Mouse (Mus musculus): ENCODE results near the gene Gpha2. TPM values are rescaled to one million over a fixed set of nuclear protein-coding genes. Genes with fewer than 3 reads are reported as not detected.
A peak's percentile ranks its signal among the peaks of the same experiment; 100 is the strongest.

Gene Gpha2
- total and polyA plus RNA-seq, 3 experiments, result not detected

- Histone ChIP-seq H3K4me1 (ENCODE audit: control insufficient read depth in 1 of 2, insufficient read depth in 2 of 2) (peaks cover 0 to 16% of the 10 kb centered on the region in 2 experiments; a peak in 2 of 4 replicates), H3K9ac (ENCODE audit: insufficient read depth, low read depth) (peak within 1 kb of the TSS; percentile 90), H3K27ac (ENCODE audit: insufficient read depth, low read depth) (peak within 1 kb of the TSS; percentile 73), H3K4me2 (ENCODE audit: insufficient read depth, low read depth, poor library complexity, severe bottlenecking) (peak within 1 kb of the TSS; percentile 85), H3K27me3 (replicated peaks) (no peaks in the 10 kb centered on the region), H3K9me3 (replicated peaks; ENCODE audit: low read length) (no peaks in the 10 kb centered on the region), H3K36me3 (replicated peaks in 1 of 2; ENCODE audit: control insufficient read depth in 1 of 2, insufficient read depth in 1 of 2, low read length in 1 of 2) (peaks cover 4 to 12% of the 10 kb centered on the region in 2 experiments), H3K4me3 (replicated peaks in 1 of 3; ENCODE audit: low read depth in 2 of 3, low read length in 2 of 3, poor library complexity in 1 of 3) (peak within 1 kb of the TSS; percentile 59 to 83 (median 77)), H3K79me2 (replicated peaks; ENCODE audit: control insufficient read depth, extremely low read depth, insufficient read depth, poor library complexity, severe bottlenecking) (no peaks in the 10 kb centered on the region)
- TF ChIP-seq EP300 (IDR thresholded peaks at IDR 0.05; ENCODE audit: low read length), result no peak
- TF ChIP-seq SMC3 (IDR thresholded peaks at IDR 0.05; ENCODE audit: low read depth, low read length), result no peak
- no peak for TF ChIP-seq MYC (IDR thresholded peaks at IDR 0.05; ENCODE audit: low read depth, low read length)
- TF ChIP-seq USF1 (IDR thresholded peaks at IDR 0.05; ENCODE audit: low read depth, low read length), result no peak
- TF ChIP-seq POLR2A (IDR thresholded peaks at IDR 0.05; ENCODE audit: low read depth, low read length), result 0 out of 2 replicates have a peak, but pooled peaks have one; percentile 30
- TF ChIP-seq ETS1 (conservative IDR thresholded peaks at IDR 0.05; ENCODE audit: low read depth, low read length), result peak; percentile 32; the same call in 1 of the 2 replicates
- no peak for TF ChIP-seq CHD1 (IDR thresholded peaks at IDR 0.05; ENCODE audit: low read depth, low read length)
- TF ChIP-seq MAX (IDR thresholded peaks at IDR 0.05; ENCODE audit: low read length), result no peak
- 0 out of 2 replicates have a peak, but pooled peaks have one; percentile 18 for TF ChIP-seq BHLHE40 (IDR thresholded peaks at IDR 0.05; ENCODE audit: low read depth, low read length)
- no peak for TF ChIP-seq MEF2A (IDR thresholded peaks at IDR 0.05; ENCODE audit: borderline replicate concordance, low read depth, low read length)
- no peak for TF ChIP-seq PAX5 (IDR thresholded peaks at IDR 0.05; ENCODE audit: low read length)
- TF ChIP-seq HCFC1 (IDR thresholded peaks at IDR 0.05; ENCODE audit: low read depth, low read length), result peak; percentile 82
- TF ChIP-seq ELF1 (IDR thresholded peaks at IDR 0.05; ENCODE audit: low read depth, low read length), result peak; percentile 60; the same call in 1 of the 2 replicates
- no peak for TF ChIP-seq JUND (conservative IDR thresholded peaks at IDR 0.05; ENCODE audit: low read depth, low read length)
- peak; percentile 70; the same call in 1 of the 2 replicates for TF ChIP-seq SIN3A (IDR thresholded peaks at IDR 0.05; ENCODE audit: low read length)
- TF ChIP-seq CHD2 (IDR thresholded peaks at IDR 0.05; ENCODE audit: low read length), result peak; percentile 56; the same call in 1 of the 2 replicates
- TF ChIP-seq CTCF (conservative IDR thresholded peaks at IDR 0.05 in 1 of 2, IDR thresholded peaks at IDR 0.05 in 1 of 2; ENCODE audit: low read depth in 2 of 2, low read length in 2 of 2), result peak in 1 of 2 experiments; percentile 62; a peak in 2 of 4 replicates
- TF ChIP-seq TCF12 (IDR thresholded peaks at IDR 0.05; ENCODE audit: low read depth, low read length), result no peak; the same call in 1 of the 2 replicates
- TF ChIP-seq NELFE (IDR thresholded peaks at IDR 0.05; ENCODE audit: low read depth, low read length), result no peak
- TF ChIP-seq JUN (IDR thresholded peaks at IDR 0.05; ENCODE audit: insufficient read depth, low read depth, low read length), result no peak
- TF ChIP-seq E2F4 (IDR thresholded peaks at IDR 0.05; ENCODE audit: insufficient replicate concordance, low read depth, low read length), result no peak
- no peak for TF ChIP-seq MAFK (IDR thresholded peaks at IDR 0.05; ENCODE audit: insufficient replicate concordance, low read length)
- TF ChIP-seq MXI1 (IDR thresholded peaks at IDR 0.05; ENCODE audit: low read depth, low read length), result peak; percentile 66; the same call in 1 of the 2 replicates
- peak; percentile 47; the same call in 1 of the 2 replicates for TF ChIP-seq NRF1 (IDR thresholded peaks at IDR 0.05; ENCODE audit: low read depth, low read length)
- TF ChIP-seq MAZ (IDR thresholded peaks at IDR 0.05; ENCODE audit: low read depth, low read length), result peak; percentile 95
- TF ChIP-seq RAD21 (IDR thresholded peaks at IDR 0.05; ENCODE audit: low read depth, low read length), result no peak
- TF ChIP-seq ZKSCAN1 (IDR thresholded peaks at IDR 0.05; ENCODE audit: borderline replicate concordance, low read depth, low read length), result no peak
- no peak; the same call in 1 of the 2 replicates for TF ChIP-seq GABPA (IDR thresholded peaks at IDR 0.05; ENCODE audit: insufficient replicate concordance, low read depth, low read length)
- TF ChIP-seq RCOR1 (conservative IDR thresholded peaks at IDR 0.05; ENCODE audit: low read depth, low read length), result no peak
- TF ChIP-seq KAT2A (IDR thresholded peaks at IDR 0.05; ENCODE audit: insufficient replicate concordance, low read length), result peak; percentile 58; the same call in 1 of the 2 replicates
- no peak for TF ChIP-seq USF2 (conservative IDR thresholded peaks at IDR 0.05; ENCODE audit: low read depth, low read length)
- TF ChIP-seq ZC3H11A (IDR thresholded peaks at IDR 0.05; ENCODE audit: low read depth, low read length), result no peak
- TF ChIP-seq UBTF (IDR thresholded peaks at IDR 0.05; ENCODE audit: low read depth, low read length), result no peak
- in situ Hi-C loops (cut with MboI; ENCODE audit: low pct_ligation_motif_present, low pct_unique_long_range_greater_than_20kb, low sequenced_read_pairs), result no loop called here
- dilution Hi-C loops (cut with MboI; ENCODE audit: extremely low pct_ligation_motif_present, extremely low pct_unique_long_range_greater_than_20kb, low sequenced_read_pairs), result no loop called here
- peak; percentile 91 for DNase-seq (ENCODE audit: extremely low read depth)
Measured at GRCm38 (mm10) chr19:6235084-6236052, 9.2 kb downstream of the Gpha2 start, which contains the start of gene Ppp2r5b. TSS of gene Ppp2r5b (minus strand) at chr19:6235872.

Data from CH12.LX (cell line).